ENCODE assay signal across 8 mouse cellular contexts in genomic region chr5:144040720-144041364, GRCm38 (mm10). TPM values are rescaled to one million over a fixed set of nuclear protein-coding genes. Genes with fewer than 3 reads are reported as not detected.
DNase-seq lines count a peak whose midpoint lies in the region; ATAC-seq and TF ChIP-seq lines count a peak whose summit lies in the region.

No protein-coding gene starts in this region.

- no peak for TF ChIP-seq POLR2A in heart, adult 2 months (IDR thresholded peaks at IDR 0.05; ENCODE audit: insufficient read depth, low read depth, low read length)
- TF ChIP-seq POLR2A in testis, adult 2 months (IDR thresholded peaks at IDR 0.05; ENCODE audit: control insufficient read depth, low read depth, low read length): no peak

- no peaks in the 10 kb centered on the region for H3K27me3 ChIP-seq in heart, adult 2 months (ENCODE audit: control insufficient read depth, insufficient read depth, low read length)
- H3K27me3 ChIP-seq in kidney, postnatal 0 days (ENCODE audit: insufficient read depth, low read length): no peaks in the 10 kb centered on the region
- peaks cover 7% of the 10 kb centered on the region; the same call in 1 of the 2 replicates for H3K27me3 ChIP-seq in liver, embryonic 12.5 days (replicated peaks)
- no peaks in the 10 kb centered on the region for H3K27me3 ChIP-seq in neural tube, embryonic 13.5 days
- no peaks in the 10 kb centered on the region for H3K27me3 ChIP-seq in testis, adult 2 months (ENCODE audit: control insufficient read depth, insufficient read depth, low read length)

- no peaks in the 10 kb centered on the region for H3K36me3 ChIP-seq in heart, adult 2 months (ENCODE audit: control insufficient read depth, insufficient read depth, low read length)
- H3K36me3 ChIP-seq in kidney, postnatal 0 days (ENCODE audit: insufficient read depth, low read length): no peaks in the 10 kb centered on the region
- no peaks in the 10 kb centered on the region for H3K36me3 ChIP-seq in liver, embryonic 12.5 days
- H3K36me3 ChIP-seq in neural tube, embryonic 13.5 days: no peaks in the 10 kb centered on the region
- H3K36me3 ChIP-seq in testis, adult 2 months (ENCODE audit: control insufficient read depth, insufficient read depth, low read length): no peaks in the 10 kb centered on the region

- intact Hi-C loops in heart, adult 2 months (cut with DNase I): loop anchor here (1.0 to 2.0 kb wide), 2 partner anchors 113 to 694 kb away; no protein-coding TSS in a partner anchor

- H3K9me3 ChIP-seq in kidney, postnatal 0 days (replicated peaks; ENCODE audit: low read length): no peaks in the 10 kb centered on the region
- H3K9me3 ChIP-seq in liver, embryonic 12.5 days (replicated peaks): no peaks in the 10 kb centered on the region
- H3K9me3 ChIP-seq in neural tube, embryonic 13.5 days: no peaks in the 10 kb centered on the region

- peak; percentile 99 for TF ChIP-seq CTCF in heart, adult 2 months (IDR thresholded peaks at IDR 0.05)
- peak; percentile 97 for TF ChIP-seq CTCF in kidney, postnatal 0 days (IDR thresholded peaks at IDR 0.05; ENCODE audit: low read depth)
- peak; percentile 97 for TF ChIP-seq CTCF in testis, adult 2 months (IDR thresholded peaks at IDR 0.05; ENCODE audit: control insufficient read depth, insufficient read depth, insufficient replicate concordance, low read depth, low read length)

- no peak overlapping the region for H3K27ac ChIP-seq in heart, adult 2 months
- peak overlapping the region; percentile 19; the same call in 1 of the 2 replicates for H3K27ac ChIP-seq in kidney, postnatal 0 days
- H3K27ac ChIP-seq in liver, embryonic 12.5 days: no peak overlapping the region
- no peak overlapping the region for H3K27ac ChIP-seq in neural tube, embryonic 13.5 days (replicated peaks)
- no peak overlapping the region for H3K27ac ChIP-seq in testis, adult 2 months (ENCODE audit: control insufficient read depth, insufficient read depth, low read depth, low read length)

- TF ChIP-seq EP300 in heart, adult 2 months (IDR thresholded peaks at IDR 0.05; ENCODE audit: insufficient read depth, low read depth, low read length): peak; percentile 53; the same call in 1 of the 2 replicates

- no peaks in the 10 kb centered on the region for H3K79me2 ChIP-seq in heart, adult 2 months (replicated peaks; ENCODE audit: control insufficient read depth, insufficient read depth, low read length)

- DNase-seq in A20 (ENCODE audit: low read depth, low spot score): peak; percentile 75
- DNase-seq in heart, adult 2 months: peak; percentile 62 to 78
- peak; percentile 87 for DNase-seq in kidney, postnatal 0 days (ENCODE audit: low spot score)

- H3K9ac ChIP-seq in heart, adult 2 months (ENCODE audit: low read depth, low read length): no peak overlapping the region
- no peak overlapping the region for H3K9ac ChIP-seq in kidney, postnatal 0 days (ENCODE audit: low read depth, low read length)
- no peak overlapping the region for H3K9ac ChIP-seq in liver, embryonic 12.5 days
- no peak overlapping the region for H3K9ac ChIP-seq in neural tube, embryonic 13.5 days

- 40% methylated on average over 11 of the region's 11 CpGs for WGBS in heart, adult 2 months
- 36% methylated on average over 11 of the region's 11 CpGs for WGBS in kidney, postnatal 0 days
- 39% methylated on average over 11 of the region's 11 CpGs for WGBS in liver, embryonic 12.5 days (ENCODE audit: insufficient replicate concordance)
- 45% methylated on average over 11 of the region's 11 CpGs for WGBS in neural tube, embryonic 13.5 days

- peak; percentile 72 for ATAC-seq in activated CD4-positive, CD25-positive, alpha-beta regulatory T cell, adult 4 months
- ATAC-seq in common myeloid progenitor, adult 5-6 weeks (replicated peaks; ENCODE audit: low read depth, poor library complexity, severe bottlenecking): peak; percentile 96
- ATAC-seq in kidney, postnatal 0 days (replicated peaks; ENCODE audit: low FRiP score, low read depth): peak; percentile 43; the same call in 1 of the 2 replicates
- no peak for ATAC-seq in liver, embryonic 12.5 days
- ATAC-seq in neural tube, embryonic 13.5 days (ENCODE audit: low read depth): peak; percentile 56; the same call in 1 of the 2 replicates

- H3K4me2 ChIP-seq in kidney, postnatal 0 days (ENCODE audit: low read length): peak overlapping the region; percentile 34
- H3K4me2 ChIP-seq in liver, embryonic 12.5 days: 0 out of 2 replicates have a peak overlapping the region, but pooled peaks have one; percentile 12
- H3K4me2 ChIP-seq in neural tube, embryonic 13.5 days: no peak overlapping the region

- H3K4me1 ChIP-seq in heart, adult 2 months (ENCODE audit: control insufficient read depth, insufficient read depth, low read length): no peaks in the 10 kb centered on the region
- H3K4me1 ChIP-seq in kidney, postnatal 0 days (replicated peaks; ENCODE audit: insufficient read depth, low read length): no peaks in the 10 kb centered on the region
- H3K4me1 ChIP-seq in liver, embryonic 12.5 days: peaks cover 9% of the 10 kb centered on the region
- H3K4me1 ChIP-seq in neural tube, embryonic 13.5 days (replicated peaks): no peaks in the 10 kb centered on the region
- no peaks in the 10 kb centered on the region for H3K4me1 ChIP-seq in testis, adult 2 months (ENCODE audit: control insufficient read depth, insufficient read depth, low read length)

- no peak overlapping the region for H3K4me3 ChIP-seq in heart, adult 2 months
- H3K4me3 ChIP-seq in kidney, postnatal 0 days (replicated peaks; ENCODE audit: low read depth, low read length): no peak overlapping the region
- no peak overlapping the region for H3K4me3 ChIP-seq in liver, embryonic 12.5 days
- no peak overlapping the region for H3K4me3 ChIP-seq in neural tube, embryonic 13.5 days
- no peak overlapping the region for H3K4me3 ChIP-seq in testis, adult 2 months (ENCODE audit: control insufficient read depth, low read depth, low read length)

RNA-seq across cellular contexts. Expression of gene Ocm, which starts 14.4 kb away (rescaled TPM):
- polyA plus RNA-seq in activated CD4-positive, CD25-positive, alpha-beta regulatory T cell, adult 4 months (2017; shearing (Covaris generic)): not detected
- total RNA-seq in common myeloid progenitor, adult 5-6 weeks (2017): not detected in 2 replicates
- not detected for total RNA-seq in heart, adult 2 months (2021)
- polyA plus RNA-seq in heart, adult 2 months (2012; rRNA removed): not detected in 2 replicates
- polyA plus RNA-seq in kidney, postnatal 0 days (2015; fragmentation: Nextera tagmentation; extraction: Ambion mirVana): 4.5 and 5.9 TPM in 2 replicates
- polyA plus RNA-seq in liver, embryonic 12.5 days (2016; fragmentation: Nextera tagmentation; extraction: Ambion mirVana): not detected in 2 replicates
- polyA plus RNA-seq in neural tube, embryonic 13.5 days (2015; fragmentation: Nextera tagmentation; extraction: Ambion mirVana): not detected in 2 replicates
- polyA plus RNA-seq in testis, adult 2 months (2012; rRNA removed): not detected in 2 replicates

RNA-seq across cellular contexts. Expression of gene Ccz1, which starts 26.2 kb away (rescaled TPM):
- polyA plus RNA-seq in activated CD4-positive, CD25-positive, alpha-beta regulatory T cell, adult 4 months (2017; shearing (Covaris generic)): 10 to 100 TPM; 37.5 to 38.6 TPM
- total RNA-seq in common myeloid progenitor, adult 5-6 weeks (2017): 94.4 and 110 TPM in 2 replicates
- total RNA-seq in heart, adult 2 months (2021): 10 to 100 TPM; 25.0 to 29.6 TPM
- 9.3 and 16.7 TPM in 2 replicates for polyA plus RNA-seq in heart, adult 2 months (2012; rRNA removed)
- polyA plus RNA-seq in kidney, postnatal 0 days (2015; fragmentation: Nextera tagmentation; extraction: Ambion mirVana): 78.5 and 78.9 TPM in 2 replicates
- polyA plus RNA-seq in liver, embryonic 12.5 days (2016; fragmentation: Nextera tagmentation; extraction: Ambion mirVana): 58.9 and 62.1 TPM in 2 replicates
- 88.9 and 89.9 TPM in 2 replicates for polyA plus RNA-seq in neural tube, embryonic 13.5 days (2015; fragmentation: Nextera tagmentation; extraction: Ambion mirVana)
- polyA plus RNA-seq in testis, adult 2 months (2012; rRNA removed): 25.7 and 31.1 TPM in 2 replicates

RNA-seq across cellular contexts. Expression of gene Lmtk2, which starts 59.4 kb away (rescaled TPM):
- 1 to 10 TPM; 3.7 to 4.3 TPM for polyA plus RNA-seq in activated CD4-positive, CD25-positive, alpha-beta regulatory T cell, adult 4 months (2017; shearing (Covaris generic))
- 8.1 and 9.7 TPM in 2 replicates for total RNA-seq in common myeloid progenitor, adult 5-6 weeks (2017)
- 10 to 100 TPM; 27.9 to 30.3 TPM for total RNA-seq in heart, adult 2 months (2021)
- 12.5 and 18.2 TPM in 2 replicates for polyA plus RNA-seq in heart, adult 2 months (2012; rRNA removed)
- 4.9 and 5.1 TPM in 2 replicates for polyA plus RNA-seq in kidney, postnatal 0 days (2015; fragmentation: Nextera tagmentation; extraction: Ambion mirVana)
- 4.1 and 4.3 TPM in 2 replicates for polyA plus RNA-seq in liver, embryonic 12.5 days (2016; fragmentation: Nextera tagmentation; extraction: Ambion mirVana)
- polyA plus RNA-seq in neural tube, embryonic 13.5 days (2015; fragmentation: Nextera tagmentation; extraction: Ambion mirVana): 7.1 and 7.4 TPM in 2 replicates
- 10.4 and 11.3 TPM in 2 replicates for polyA plus RNA-seq in testis, adult 2 months (2012; rRNA removed)
